Mouse (Mus musculus): ENCODE data around the gene Ppfia1.

The Ppfia1 gene

DNA sequence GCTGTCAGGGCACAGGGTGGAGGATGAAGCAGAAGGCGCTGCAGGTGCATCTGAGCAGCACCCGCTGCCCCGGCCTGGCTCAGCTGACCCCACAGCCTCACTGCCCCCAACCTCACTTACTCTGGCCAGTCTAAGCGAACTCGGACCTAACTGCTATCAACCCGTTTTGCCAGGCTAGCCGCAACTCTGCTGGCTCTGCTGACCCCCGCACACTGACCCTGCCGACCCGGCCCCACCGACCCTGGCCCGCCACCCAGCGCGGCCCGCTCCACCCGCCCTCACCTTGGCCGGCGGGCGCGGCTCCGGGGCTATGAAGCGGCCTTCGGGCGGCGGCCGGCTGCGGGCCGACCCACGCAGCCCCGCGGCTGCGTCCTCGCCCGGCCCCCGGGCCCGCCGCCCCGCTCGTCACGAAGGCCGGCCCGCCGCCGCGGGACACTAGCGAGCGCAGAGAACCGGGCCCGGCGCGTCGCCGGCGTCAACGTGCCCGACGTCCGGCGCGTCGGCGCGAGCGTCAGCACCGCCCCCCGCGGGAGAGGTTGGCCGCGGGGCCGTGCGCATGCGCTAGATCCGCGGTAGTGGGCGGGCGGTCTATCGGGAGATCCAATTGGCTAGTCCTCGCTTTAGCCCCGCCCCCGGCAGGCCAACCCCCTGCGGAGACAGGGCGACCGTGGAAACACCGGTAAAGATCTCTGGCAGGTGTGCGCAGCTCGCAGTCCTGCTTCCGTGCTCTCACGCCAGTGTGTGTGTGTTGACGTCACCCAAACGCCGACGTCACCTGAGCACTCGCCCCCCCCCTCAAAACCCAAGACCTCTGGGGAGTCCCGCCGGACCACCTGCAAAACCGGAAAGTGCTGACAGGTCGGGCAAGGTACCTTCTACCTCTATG, at the start of gene Ppfia1:
Gene Ppfia1, minus strand, starts transcription at position 493 of the 886 bp plus-strand sequence.
- peak; percentile 100 for DNase-seq (ENCODE audit: low spot score)

DNA sequence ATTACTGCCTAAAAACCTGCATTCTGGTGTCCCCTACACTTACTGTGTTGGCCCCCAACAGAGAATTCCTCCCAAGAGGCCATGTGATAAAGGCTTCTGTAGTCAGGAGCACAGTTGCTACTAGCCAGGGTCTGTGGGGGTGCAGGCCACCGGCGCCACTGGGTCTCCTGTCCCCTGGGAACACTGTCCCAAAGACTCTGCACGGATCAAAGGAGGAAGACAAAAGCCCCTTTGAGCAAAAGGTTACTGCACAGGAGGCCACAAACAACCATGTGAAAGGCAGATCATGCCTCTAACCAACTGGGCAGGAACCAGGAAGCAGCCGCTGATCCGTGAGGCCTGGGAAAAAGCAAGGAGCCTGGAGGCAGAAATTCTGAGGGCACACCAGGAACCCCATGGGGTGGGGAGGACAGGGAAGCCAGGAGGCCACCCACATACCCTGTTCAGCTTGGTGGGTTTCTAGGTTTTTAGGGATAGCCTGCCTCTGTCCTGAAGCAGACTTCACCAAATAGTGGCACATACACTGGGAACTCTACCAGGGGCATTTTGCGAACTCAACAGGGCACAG, 46.9 kb upstream of the Ppfia1 start:
- no peak for DNase-seq (ENCODE audit: low spot score)

- no peak for DNase-seq (ENCODE audit: low spot score)
These were observed 36.0 kb upstream of the Ppfia1 start for GRCm38 (mm10) chr7:144589508-144589907.

DNA sequence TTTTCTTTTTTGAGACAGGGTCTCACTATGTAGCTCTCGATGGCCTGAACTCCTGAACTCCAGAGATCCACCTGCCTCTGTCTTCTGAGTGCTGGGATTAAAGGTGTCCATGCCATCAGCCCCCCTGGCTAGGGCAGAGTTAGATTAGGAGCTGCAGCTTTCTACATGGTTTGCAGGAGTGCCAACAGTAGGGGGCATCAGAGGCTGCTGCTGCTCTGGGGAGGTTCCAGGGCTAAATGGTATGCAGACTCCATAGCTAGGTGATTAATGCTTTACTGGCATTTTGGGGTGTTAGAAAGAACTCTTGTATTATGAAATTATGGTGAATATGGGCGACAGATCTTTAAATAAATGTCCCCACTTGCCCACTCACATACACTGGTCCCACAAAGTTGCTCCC, 33.8 kb upstream of the Ppfia1 start:
- DNase-seq (ENCODE audit: low spot score): peak; percentile 73

DNA sequence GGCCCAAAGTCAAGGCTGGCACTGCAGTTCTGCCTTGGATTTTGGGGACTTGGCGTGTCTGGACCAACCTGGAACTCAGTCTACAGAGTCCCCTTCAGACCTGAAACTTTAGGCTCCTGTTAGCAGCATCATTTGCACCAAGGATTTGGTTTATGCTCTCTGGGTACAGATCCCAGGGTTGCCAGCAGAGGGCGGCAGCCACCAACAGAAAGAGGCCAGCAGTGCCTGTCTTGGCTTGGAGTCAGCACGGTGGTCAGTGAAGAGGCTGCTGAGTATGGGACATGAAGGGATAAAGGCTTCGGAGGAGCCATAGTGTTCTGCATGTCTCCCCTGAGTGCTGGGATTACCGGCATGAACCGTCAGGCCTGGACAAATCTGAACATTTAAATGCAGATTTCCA, 32.1 kb upstream of the Ppfia1 start:
- peak; percentile 90 for DNase-seq (ENCODE audit: low spot score)

GRCm38 (mm10) chr7:144583619-144584018, 30.1 kb upstream of the Ppfia1 start:
- peak; percentile 71 for DNase-seq (ENCODE audit: low spot score)

- DNase-seq (ENCODE audit: low spot score): peak; percentile 97
These were observed 28.9 kb upstream of the Ppfia1 start, which contains the start of gene Fadd for GRCm38 (mm10) chr7:144582284-144582980. Gene Fadd, minus strand, starts transcription at chr7:144582463.

DNA sequence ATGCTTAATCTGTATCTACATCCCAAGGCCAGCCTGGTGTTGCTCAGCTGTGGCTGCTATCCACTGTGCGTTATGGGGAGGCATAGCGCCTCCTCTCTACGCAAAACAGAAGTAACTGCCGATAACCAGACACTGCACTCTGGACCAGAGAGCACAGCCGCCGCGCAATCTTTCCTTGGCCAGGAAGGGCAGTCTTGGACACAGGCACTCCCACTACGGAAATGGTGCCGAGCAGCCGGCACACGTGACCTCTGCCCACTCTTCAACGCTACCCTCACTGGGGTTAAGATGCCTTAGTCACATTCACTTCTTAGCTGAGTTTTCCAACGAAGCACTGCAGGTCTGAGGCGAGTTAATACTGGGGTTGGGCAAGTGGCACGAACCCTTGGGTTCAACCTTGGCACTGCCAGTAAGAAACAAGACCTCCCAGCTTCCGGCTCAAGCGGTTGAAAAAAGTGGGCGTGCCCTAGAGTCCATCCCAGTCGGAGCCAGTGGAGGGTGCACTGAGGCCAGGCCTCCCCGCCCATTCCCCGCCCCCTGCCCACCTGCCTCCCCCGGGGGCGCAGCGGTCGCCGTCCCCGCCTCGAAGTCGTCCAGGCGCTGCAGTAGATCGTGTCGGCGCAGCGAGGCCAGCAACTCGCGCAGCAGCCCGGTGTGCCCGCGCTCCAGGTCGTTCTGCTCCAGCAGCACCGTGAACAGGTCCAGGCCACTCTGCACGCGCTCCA, 28.2 kb upstream of the Ppfia1 start:
- peak; percentile 81 for DNase-seq (ENCODE audit: low spot score)

DNA sequence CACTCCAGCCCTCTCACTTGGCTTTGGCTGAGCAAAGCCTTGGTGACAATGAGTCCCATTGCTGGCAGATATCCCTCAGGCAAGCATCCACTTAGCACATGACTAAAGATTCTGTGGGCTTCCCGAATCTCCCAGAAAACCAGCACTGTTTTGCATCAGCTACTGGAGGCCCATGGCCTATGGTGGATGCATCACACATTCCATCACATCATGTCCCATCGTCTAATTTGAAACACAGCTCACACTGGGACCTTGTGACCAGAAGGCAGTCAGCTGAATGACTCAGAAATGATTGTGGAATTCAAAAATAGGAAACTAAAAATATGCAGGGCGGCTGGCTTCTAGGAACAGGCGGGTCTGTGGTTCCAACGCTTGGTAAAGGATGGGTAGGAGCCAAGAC, 24.3 kb upstream of the Ppfia1 start:
- no peak for DNase-seq (ENCODE audit: low spot score)

DNA sequence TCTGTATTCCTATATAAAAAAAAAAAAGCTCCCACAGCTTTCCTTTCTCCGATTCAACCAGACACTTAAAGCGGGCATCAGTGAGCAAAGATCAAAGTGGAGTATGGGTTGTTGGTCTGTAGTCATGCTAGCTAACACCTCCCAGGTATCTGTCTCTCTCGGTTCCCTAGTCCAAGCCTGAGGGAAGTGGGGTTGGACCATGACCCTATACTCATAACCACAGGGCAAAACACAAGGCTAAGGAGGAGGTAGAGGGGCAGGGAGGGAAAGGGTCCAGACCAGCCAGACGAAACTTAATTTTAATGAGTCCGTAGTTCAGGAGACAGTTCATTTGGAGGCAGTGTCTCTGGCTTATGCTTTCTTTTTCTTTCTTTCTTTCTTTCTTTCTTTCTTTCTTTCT, 18.7 kb upstream of the Ppfia1 start:
- DNase-seq (ENCODE audit: low spot score): no peak

GRCm38 (mm10) chr7:144571598-144571997, 18.1 kb upstream of the Ppfia1 start:
- DNase-seq (ENCODE audit: low spot score): no peak

DNA sequence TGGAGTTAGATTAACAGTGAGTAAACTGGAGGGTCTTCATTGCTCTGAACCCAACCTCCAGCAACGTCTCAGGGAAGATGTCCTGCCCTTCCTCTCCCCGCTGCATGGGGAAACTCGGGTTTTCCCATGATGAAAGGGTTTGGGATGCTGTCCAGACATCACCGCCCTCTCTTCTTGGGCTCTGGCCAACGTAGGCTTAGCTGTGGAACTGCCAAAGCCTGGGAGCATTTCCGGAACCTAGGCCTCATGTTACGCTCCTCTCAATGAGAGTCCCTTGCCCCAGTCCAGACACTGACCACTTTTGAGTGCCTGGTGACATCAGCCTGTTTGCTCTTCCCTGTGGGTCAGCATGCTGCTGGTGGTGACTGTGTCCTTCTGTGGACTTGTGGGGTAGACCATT, 15.9 kb upstream of the Ppfia1 start:
- DNase-seq (ENCODE audit: low spot score): no peak

- no peak for DNase-seq (ENCODE audit: low spot score)
These were observed 14.6 kb upstream of the Ppfia1 start for GRCm38 (mm10) chr7:144568091-144568490.

GRCm38 (mm10) chr7:144566921-144567682, 13.6 kb upstream of the Ppfia1 start:
- no peak for DNase-seq (ENCODE audit: low spot score)

DNA sequence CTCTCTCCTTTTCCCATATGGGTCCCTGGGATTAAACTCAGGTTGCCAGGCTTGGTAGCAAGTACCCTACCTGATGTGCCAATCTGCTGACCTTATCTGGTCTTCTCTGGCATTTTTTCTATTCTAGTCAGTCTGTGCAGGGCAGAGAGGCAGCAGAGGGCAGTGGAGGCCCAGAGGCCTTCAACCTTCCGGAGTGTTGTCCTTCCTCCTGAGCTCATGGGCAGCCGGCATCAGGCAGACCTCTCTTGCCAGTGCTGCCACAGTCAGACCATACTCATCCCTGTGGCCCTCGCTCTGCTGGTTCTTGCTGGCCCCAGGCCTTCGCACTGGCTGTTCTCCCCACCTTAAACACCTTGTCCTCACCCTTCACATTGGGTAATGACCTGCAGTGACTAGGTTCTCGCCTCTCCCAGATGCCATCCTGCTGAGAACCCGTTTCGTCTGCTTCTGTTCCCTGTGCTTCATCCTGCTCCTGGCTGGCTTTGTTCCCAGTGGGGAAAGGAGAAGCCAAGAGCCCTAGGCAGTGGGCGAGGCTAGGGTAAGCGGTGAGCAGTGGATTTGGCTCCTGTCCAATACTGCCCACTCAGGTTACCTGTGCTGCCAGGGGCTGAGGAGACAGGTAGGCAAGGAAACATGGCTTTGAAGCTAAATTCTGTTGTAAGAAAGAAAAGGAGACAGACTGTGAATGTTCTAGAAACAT, 10.1 kb upstream of the Ppfia1 start:
- no peak for DNase-seq (ENCODE audit: low spot score)

DNA sequence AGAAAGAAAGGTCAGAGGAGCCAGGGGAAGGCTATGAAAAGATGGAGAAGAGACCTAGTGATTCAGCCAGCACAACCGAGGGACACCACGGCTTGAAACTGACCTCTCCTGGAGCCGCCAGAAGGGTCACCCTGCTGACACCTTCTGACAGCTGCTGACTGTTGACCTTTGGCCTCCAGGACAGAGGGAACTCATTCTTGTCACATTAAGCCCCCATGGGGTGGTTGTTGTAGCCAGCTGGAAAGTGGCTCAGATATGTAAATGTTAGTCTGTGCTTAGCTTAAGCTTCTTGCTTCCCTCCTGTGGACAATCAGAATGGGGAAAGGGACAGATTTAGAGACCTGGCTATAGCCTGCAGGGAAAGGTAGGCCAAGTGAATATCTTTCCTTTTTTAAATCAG, 8.5 kb upstream of the Ppfia1 start:
- no peak for DNase-seq (ENCODE audit: low spot score)

DNA sequence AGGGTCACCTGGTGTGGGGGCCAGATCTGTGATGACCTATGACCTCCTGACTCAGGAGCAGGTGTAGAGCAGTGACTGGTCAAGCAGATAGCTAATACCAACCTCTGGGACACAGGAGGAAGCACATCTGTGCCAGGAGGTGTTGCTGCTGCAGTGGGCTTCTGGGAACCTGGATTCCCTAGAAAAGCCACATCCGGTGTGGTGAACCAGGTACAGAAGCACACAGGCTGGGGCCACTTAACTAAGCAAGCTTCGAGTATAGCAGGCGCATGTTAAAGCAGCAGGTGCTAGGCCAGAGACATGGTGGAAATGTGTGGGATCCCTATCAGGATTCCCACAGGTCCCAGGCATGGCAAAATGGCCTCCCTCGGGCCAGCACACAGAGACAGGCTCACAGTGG, 7.1 kb upstream of the Ppfia1 start:
- no peak for DNase-seq (ENCODE audit: low spot score)

DNA sequence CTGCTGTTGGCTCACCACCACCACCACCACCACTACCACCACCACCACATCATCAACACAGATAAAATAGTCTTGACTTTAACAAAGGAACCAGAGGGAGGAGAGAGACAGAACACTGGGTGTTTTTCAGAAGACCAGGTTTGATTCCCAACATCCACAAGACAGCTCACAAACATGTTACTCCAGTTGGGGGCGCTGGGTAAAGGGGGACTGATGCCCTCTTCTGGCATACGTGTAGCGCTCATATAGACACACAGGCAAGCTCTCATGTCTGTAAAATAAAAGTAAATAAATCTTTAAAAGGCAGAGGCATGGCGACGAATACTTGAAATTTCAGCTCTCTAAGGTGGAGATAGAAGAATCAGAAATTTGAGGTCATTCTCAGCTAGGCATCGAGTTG, 5.0 kb upstream of the Ppfia1 start:
- DNase-seq (ENCODE audit: low spot score): no peak

DNA sequence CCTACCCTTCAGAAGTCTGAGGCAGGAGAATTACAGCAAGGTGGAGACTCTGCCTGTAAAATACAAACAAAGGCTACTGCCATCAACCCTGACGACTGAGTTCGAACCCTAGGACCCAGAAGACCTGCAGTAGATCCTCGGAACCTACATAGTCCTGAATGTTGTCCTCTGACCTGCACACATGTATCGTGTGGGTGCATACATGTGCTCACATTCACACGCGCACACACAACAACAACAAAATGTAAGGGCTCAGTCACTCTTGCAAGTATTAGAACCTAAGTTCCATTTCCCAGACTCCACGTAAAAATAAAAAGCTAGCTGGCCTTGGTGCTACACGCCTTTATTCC, 569 bp upstream of the Ppfia1 start:
- DNase-seq (ENCODE audit: low spot score): no peak

DNA sequence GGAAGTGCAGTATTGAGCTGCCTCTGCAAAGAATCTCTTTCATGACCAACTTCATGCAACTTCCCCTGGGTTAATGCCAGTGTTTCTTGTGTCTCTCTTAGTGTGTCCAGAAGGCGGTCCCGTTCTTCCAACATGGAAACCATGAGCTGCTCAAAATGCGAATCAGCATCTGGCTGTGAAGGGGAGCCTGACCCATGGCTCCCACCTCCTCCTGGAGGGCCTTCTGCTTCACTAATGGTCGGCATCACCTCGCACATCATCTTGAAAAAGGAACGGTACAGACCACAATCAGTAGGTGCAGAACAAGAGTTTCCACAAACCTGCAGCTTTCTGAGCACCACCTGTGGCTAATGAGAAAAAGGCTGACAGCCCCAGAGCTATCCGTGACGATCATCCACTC, 1.3 kb downstream of the Ppfia1 start:
- no peak for DNase-seq (ENCODE audit: low spot score)

- no peak for DNase-seq (ENCODE audit: low spot score)
These were observed 2.7 kb downstream of the Ppfia1 start for GRCm38 (mm10) chr7:144550811-144551210.
